ENCODE assay signal across 11 mouse cellular contexts in the genomic region with DNA sequence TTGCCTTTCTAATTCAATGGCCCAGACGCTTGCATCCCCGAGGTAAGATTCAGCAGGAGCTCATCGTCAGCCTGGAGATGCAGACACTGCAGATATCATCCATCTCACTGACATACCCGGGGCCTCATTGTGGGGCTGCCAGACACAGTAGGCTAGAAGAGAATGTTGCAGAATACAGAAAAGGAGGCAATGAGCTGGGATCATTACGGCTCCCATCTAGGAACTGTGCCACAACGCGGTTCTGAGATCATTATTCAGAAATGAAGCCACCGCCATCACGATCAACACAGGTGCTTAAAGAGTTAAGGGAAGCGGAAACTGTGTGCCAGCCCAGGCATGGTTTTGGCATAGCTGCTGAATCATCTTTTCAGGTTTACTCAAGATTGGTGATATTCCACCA.
DNase-seq lines count a peak whose midpoint lies in the region; ATAC-seq lines count a peak whose summit lies in the region.
"Had no signal": no experiment of that assay in that cellular context is flagged by ENCODE, and none has a peak within 500 bp of the region (broad histone marks: within the 10 kb centered on the region; RNA-seq: fewer than 3 reads in every experiment).

No protein-coding gene starts in this region.

- peak; percentile 14 for DNase-seq in embryo, embryonic 10.5 days (ENCODE audit: low spot score)
- no peak for DNase-seq in embryo, embryonic 9.5 days (ENCODE audit: extremely low spot score)
- peak; percentile 35 to 54 for DNase-seq in layer of hippocampus, postnatal 25 days (ENCODE audit: extremely low spot score in 1 of 2, low spot score in 1 of 2)
- no peak for DNase-seq in spleen, adult 18-20 months
- DNase-seq in natural killer cell, adult 2 months (ENCODE audit: low spot score in 2 of 2), result no peak
- DNase-seq in kidney, adult 9 months, result no peak
- DNase-seq: liver had no signal

- H3K4me2 ChIP-seq in forebrain, embryonic 16.5 days (ENCODE audit: low read length), result peak overlapping the region; percentile 27
- H3K4me2 ChIP-seq in neural tube, embryonic 14.5 days (ENCODE audit: low read depth, low read length), result peak overlapping the region; percentile 35

- no peaks in the 10 kb centered on the region for H3K9me3 ChIP-seq in forebrain, embryonic 16.5 days (ENCODE audit: control insufficient read depth, low read length)
- no peaks in the 10 kb centered on the region for H3K9me3 ChIP-seq in neural tube, embryonic 14.5 days (ENCODE audit: control insufficient read depth, low read length)

- ATAC-seq in forebrain, embryonic 16.5 days, result peak; percentile 90
- peak; percentile 95 for ATAC-seq in neural tube, embryonic 14.5 days (ENCODE audit: low read depth)

- 37% methylated on average over 10 of the region's 10 CpGs for WGBS in forebrain, embryonic 16.5 days
- WGBS in neural tube, embryonic 14.5 days, result 18% methylated on average over 10 of the region's 10 CpGs

- H3K4me1 ChIP-seq in forebrain, embryonic 16.5 days (replicated peaks; ENCODE audit: control insufficient read depth, insufficient read depth, low read length), result peaks cover 15% of the 10 kb centered on the region
- H3K4me1 ChIP-seq in neural tube, embryonic 14.5 days (ENCODE audit: control insufficient read depth, insufficient read depth, low read length), result peaks cover 9% of the 10 kb centered on the region; the same call in 1 of the 2 replicates

- H3K27ac ChIP-seq in forebrain, embryonic 16.5 days (ENCODE audit: low read length), result peak overlapping the region; percentile 91
- peak overlapping the region; percentile 89 for H3K27ac ChIP-seq in neural tube, embryonic 14.5 days (ENCODE audit: low read depth, low read length)

- H3K4me3 ChIP-seq in forebrain, embryonic 16.5 days (replicated peaks; ENCODE audit: low read length), result peak overlapping the region; percentile 17; the same call in 1 of the 2 replicates
- H3K4me3 ChIP-seq in neural tube, embryonic 14.5 days (ENCODE audit: low read depth, low read length), result no peak overlapping the region
- H3K4me3 ChIP-seq: erythroblast, embryonic 14.5 days; myocyte had no signal

- H3K27me3 ChIP-seq in forebrain, embryonic 16.5 days (replicated peaks; ENCODE audit: control insufficient read depth, insufficient read depth, low read length), result no peaks in the 10 kb centered on the region
- H3K27me3 ChIP-seq in neural tube, embryonic 14.5 days (ENCODE audit: control insufficient read depth, insufficient read depth, low read length), result no peaks in the 10 kb centered on the region

- H3K36me3 ChIP-seq in forebrain, embryonic 16.5 days (ENCODE audit: control insufficient read depth, insufficient read depth), result no peaks in the 10 kb centered on the region
- H3K36me3 ChIP-seq in neural tube, embryonic 14.5 days (ENCODE audit: control insufficient read depth, insufficient read depth, low read length), result no peaks in the 10 kb centered on the region

- H3K9ac ChIP-seq in forebrain, embryonic 16.5 days (replicated peaks; ENCODE audit: low read depth, low read length), result peak overlapping the region; percentile 38
- peak overlapping the region; percentile 43; the same call in 1 of the 2 replicates for H3K9ac ChIP-seq in neural tube, embryonic 14.5 days (replicated peaks; ENCODE audit: low read depth, low read length)

Comparison
In these comparisons a context has a peak if more than half of its experiments do, and no peak if none do; other contexts are left out.
1. DNase-seq: peak in embryo, embryonic 10.5 days (single experiment) and layer of hippocampus, postnatal 25 days (2 of 2); none in embryo, embryonic 9.5 days (single experiment), spleen, adult 18-20 months (0 of 2), natural killer cell, adult 2 months (0 of 2) and kidney, adult 9 months (single experiment).